Mouse (Mus musculus) G1E (cell line): ENCODE results near the gene Prm1.

Source experiments
- CTCF ChIP-seq: IDR thresholded peaks from 2 replicates; pipeline ENCODE4 v1.5.1; 2012; ENCODE audit warnings: low read depth, low read length, inconsistent platforms, mixed read lengths
- POLR2AphosphoS5 ChIP-seq: IDR thresholded peaks from 2 replicates; pipeline ENCODE4 v1.6.1; 2012; ENCODE audit warnings: low read depth, low read length, inconsistent platforms; ENCODE audit not compliant: insufficient replicate concordance
- TAL1 ChIP-seq: conservative IDR thresholded peaks from 2 replicates; pipeline ENCODE4 v1.6.1; 2012; ENCODE audit warnings: low read depth, low read length, inconsistent platforms, mixed read lengths

DNA sequence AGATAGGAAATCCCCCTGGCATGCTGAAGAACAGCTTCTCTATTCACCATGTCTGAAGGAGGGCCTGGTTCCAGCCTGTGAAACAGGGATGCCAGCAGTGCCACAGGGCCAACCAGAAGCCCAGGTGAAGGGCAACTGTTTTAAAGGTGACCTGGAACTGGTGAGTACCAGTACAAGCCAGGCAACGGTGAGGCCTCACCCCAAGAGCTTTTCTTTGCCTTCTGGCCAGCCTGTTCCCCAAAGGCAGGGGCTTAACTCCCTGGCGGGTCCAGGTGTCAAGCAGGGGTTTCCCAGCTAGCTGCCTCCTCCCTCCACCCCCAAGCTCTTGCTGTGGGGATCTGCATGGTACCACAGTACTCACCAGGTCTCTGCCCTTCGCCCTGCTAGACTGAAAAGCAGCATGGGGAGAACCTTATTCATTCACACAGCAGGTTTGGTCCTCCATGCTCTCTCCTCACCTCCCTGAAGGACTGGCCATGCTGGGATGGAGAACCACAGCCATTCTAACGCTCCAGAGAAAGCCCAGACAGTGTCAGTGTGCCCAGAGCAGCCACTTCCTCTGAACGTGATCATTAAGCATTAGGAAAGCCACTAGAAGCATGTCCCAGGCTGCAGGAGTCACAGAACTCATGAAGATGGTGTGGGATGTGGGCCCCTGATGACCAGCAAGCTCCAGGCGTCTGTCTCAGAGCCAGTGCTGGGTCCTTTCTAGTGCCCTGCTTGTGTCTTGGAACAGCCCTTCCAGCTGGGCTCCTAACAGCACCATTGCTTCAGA is 23.1 kb downstream of the Prm1 start:
- no peak for TF ChIP-seq CTCF
- TF ChIP-seq TAL1, result no peak
- TF ChIP-seq POLR2AphosphoS5, result no peak
